Mouse (Mus musculus) cerebellum, adult 11-12 months (tissue): ENCODE results near the gene Slc25a39.
A peak's percentile ranks its signal among the peaks of the same experiment; 100 is the strongest.
"Not testable (repeated sequence)": the region's sequence is repeated elsewhere in the genome, so short reads cannot be mapped to it uniquely, and the experiment has no call there.

ENCODE experiments used
- DNase-seq: peaks from one replicate; pipeline ENCODE4 v3.0.0; 2022

Slc25a39 gene

GRCm38 (mm10) chr11:102393719-102394420, 13.9 kb downstream of the Slc25a39 start:
- DNase-seq = peak; percentile 77

GRCm38 (mm10) chr11:102393238-102393634, 14.5 kb downstream of the Slc25a39 start, which contains the start of gene Rundc3a:
TSS of gene Rundc3a (plus strand) at chr11:102393403.
- peak; percentile 98 for DNase-seq

GRCm38 (mm10) chr11:102392441-102393237, 15.1 kb downstream of the Slc25a39 start:
- DNase-seq = no peak

- not testable (repeated sequence) for DNase-seq
Observed at GRCm38 (mm10) chr11:102389436-102389835, 18.3 kb downstream of the Slc25a39 start.

- no peak for DNase-seq
Observed at GRCm38 (mm10) chr11:102386121-102386520, 21.6 kb downstream of the Slc25a39 start.

- no peak for DNase-seq
Observed at GRCm38 (mm10) chr11:102385075-102385474, 22.7 kb downstream of the Slc25a39 start.

- no peak for DNase-seq
Observed at GRCm38 (mm10) chr11:102384418-102384817, 23.3 kb downstream of the Slc25a39 start.

- DNase-seq = peak; percentile 64
Observed at GRCm38 (mm10) chr11:102383365-102384136, 24.2 kb downstream of the Slc25a39 start.

- no peak for DNase-seq
Observed at GRCm38 (mm10) chr11:102382794-102383193, 25.0 kb downstream of the Slc25a39 start.

- DNase-seq = no peak
Observed at GRCm38 (mm10) chr11:102381341-102382100, 26.2 kb downstream of the Slc25a39 start.

- no peak for DNase-seq
Observed at GRCm38 (mm10) chr11:102380091-102380490, 27.7 kb downstream of the Slc25a39 start.

- DNase-seq = no peak
Observed at GRCm38 (mm10) chr11:102377186-102377585, 30.6 kb downstream of the Slc25a39 start.

GRCm38 (mm10) chr11:102376196-102376835, 31.4 kb downstream of the Slc25a39 start:
- DNase-seq = no peak

- peak; percentile 82 for DNase-seq
Observed at GRCm38 (mm10) chr11:102375196-102376173, 32.3 kb downstream of the Slc25a39 start.

GRCm38 (mm10) chr11:102374108-102374725, 33.5 kb downstream of the Slc25a39 start:
- no peak for DNase-seq

GRCm38 (mm10) chr11:102373646-102374045, 34.1 kb downstream of the Slc25a39 start:
- DNase-seq = no peak

- DNase-seq = no peak
Observed at GRCm38 (mm10) chr11:102372936-102373335, 34.8 kb downstream of the Slc25a39 start.

- DNase-seq = no peak
Observed at GRCm38 (mm10) chr11:102371926-102372685, 35.6 kb downstream of the Slc25a39 start.

- DNase-seq = no peak
Observed at GRCm38 (mm10) chr11:102370285-102370684, 37.5 kb downstream of the Slc25a39 start.
